Mouse (Mus musculus): ENCODE results near the gene Plp2. TPM values are rescaled to one million over a fixed set of nuclear protein-coding genes. Genes with fewer than 3 reads are reported as not detected.

Gene Plp2
- polyA plus RNA-seq, 1 experiment: 294 TPM

DNA sequence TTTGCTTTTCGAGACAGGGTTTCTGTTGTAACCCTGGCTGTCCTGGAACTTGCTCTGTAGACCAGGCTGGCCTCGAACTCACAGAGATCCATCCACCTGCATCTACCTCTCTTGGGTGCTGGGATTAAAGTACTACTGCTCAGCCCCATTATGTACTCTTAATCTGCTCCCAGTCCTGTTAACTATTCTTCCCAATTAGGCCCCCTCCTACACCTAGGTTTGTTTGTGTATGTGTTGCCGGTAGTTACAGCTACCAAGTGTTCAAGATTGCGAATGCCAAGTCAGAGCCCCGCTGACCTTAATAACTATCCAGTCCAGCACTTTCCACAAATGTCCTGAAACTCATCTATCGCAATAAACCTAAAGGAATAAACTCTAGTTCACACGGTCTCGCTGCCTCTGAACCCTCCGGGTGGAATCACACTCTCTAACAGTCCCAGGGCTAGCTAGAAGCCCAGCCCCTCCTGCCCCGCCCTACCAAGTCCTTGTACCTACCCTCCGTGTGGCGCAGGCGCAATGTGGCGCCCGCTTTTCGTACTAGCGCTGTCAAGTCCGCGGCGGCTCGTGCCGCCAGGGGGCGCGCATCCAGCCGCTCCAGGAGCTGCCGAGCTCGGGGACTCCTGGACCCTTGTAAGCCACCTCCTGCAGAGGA, 8.3 kb upstream of the Plp2 start:
- TF ChIP-seq POLR2AphosphoS2 (IDR thresholded peaks at IDR 0.05; ENCODE audit: insufficient read length, low read depth) (peak; percentile 57), E2F4 (IDR thresholded peaks at IDR 0.05; ENCODE audit: insufficient read depth) (no peak)
- H3K79me2 ChIP-seq (ENCODE audit: control insufficient read depth, insufficient read depth): no peaks in the 10 kb centered on the region
- H3K4me3 ChIP-seq: peak overlapping the region; percentile 5
- peak overlapping the region; percentile 78 for H3K4me2 ChIP-seq (ENCODE audit: low read depth)
- H3K27me3 ChIP-seq (ENCODE audit: control insufficient read depth, insufficient read depth, insufficient read length): no peaks in the 10 kb centered on the region
- no peak overlapping the region for H3ac ChIP-seq (ENCODE audit: control insufficient read depth, insufficient read length)
- H3K36me3 ChIP-seq (ENCODE audit: control insufficient read depth, insufficient read depth): no peaks in the 10 kb centered on the region

DNA sequence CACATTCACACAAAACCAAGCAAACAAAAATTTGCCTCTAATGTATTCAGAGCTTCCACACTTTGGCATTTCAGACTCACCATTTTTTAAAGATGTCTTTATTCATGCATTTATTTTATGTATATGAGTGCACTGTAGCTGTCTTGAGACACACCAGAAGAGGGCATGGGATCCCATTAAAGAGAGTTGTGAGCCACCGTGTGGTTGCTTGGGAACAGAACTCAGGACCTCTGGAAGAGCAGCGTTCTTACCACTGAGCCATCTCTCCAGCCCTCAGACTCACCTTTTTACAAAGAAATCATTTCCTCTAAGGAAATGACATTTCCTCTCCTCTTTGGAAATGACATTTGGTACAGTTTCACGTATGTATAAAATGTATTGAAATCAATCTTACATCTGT, 7.8 kb upstream of the Plp2 start:
- peak overlapping the region; percentile 5 for H3K4me3 ChIP-seq
- no peak overlapping the region for H3K4me2 ChIP-seq (ENCODE audit: low read depth)
- H3K79me2 ChIP-seq (ENCODE audit: control insufficient read depth, insufficient read depth): no peaks in the 10 kb centered on the region
- no peak overlapping the region for H3ac ChIP-seq (ENCODE audit: control insufficient read depth, insufficient read length)
- no peaks in the 10 kb centered on the region for H3K36me3 ChIP-seq (ENCODE audit: control insufficient read depth, insufficient read depth)
- TF ChIP-seq CEBPB (IDR thresholded peaks at IDR 0.05; ENCODE audit: insufficient read depth, poor library complexity, severe bottlenecking) (no peak), MAX (IDR thresholded peaks at IDR 0.05; ENCODE audit: low read depth) (no peak), TCF12 (IDR thresholded peaks at IDR 0.05; ENCODE audit: insufficient read depth, poor library complexity, severe bottlenecking) (no peak), REST (IDR thresholded peaks at IDR 0.05; ENCODE audit: insufficient read depth, insufficient read length) (no peak), MYOG (IDR thresholded peaks at IDR 0.05; ENCODE audit: control insufficient read depth in 1 of 3, insufficient read depth in 1 of 3, insufficient read length in 2 of 3, low read depth in 2 of 3) (no peak), USF1 (IDR thresholded peaks at IDR 0.05; ENCODE audit: low read depth) (no peak), MYOD1 (IDR thresholded peaks at IDR 0.05; ENCODE audit: control insufficient read depth in 1 of 3, insufficient read length in 2 of 3, low read depth in 2 of 3) (no peak)
- H3K27me3 ChIP-seq (ENCODE audit: control insufficient read depth, insufficient read depth, insufficient read length): no peaks in the 10 kb centered on the region

DNA sequence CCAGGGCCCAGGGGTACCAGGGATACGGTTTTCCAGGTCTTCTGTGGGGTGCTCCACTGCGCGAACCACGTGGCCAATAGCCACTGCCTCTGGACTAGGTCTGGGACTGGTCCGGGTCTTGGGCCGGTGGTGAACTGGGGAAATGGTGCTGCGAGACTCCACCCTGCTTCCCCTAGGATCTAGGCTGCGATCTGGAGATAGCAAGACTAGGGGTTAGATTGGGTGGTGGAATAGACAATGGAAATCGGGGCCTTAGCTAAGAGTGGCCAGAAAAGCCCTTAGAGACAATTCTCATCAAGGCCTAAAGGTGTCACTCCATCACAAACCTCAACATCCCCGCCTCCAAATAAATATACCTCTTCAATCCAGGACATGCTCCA, 3.8 kb upstream of the Plp2 start:
- H3K27me3 ChIP-seq (ENCODE audit: control insufficient read depth, insufficient read depth, insufficient read length): no peaks in the 10 kb centered on the region
- H3K36me3 ChIP-seq (ENCODE audit: control insufficient read depth, insufficient read depth): no peaks in the 10 kb centered on the region
- TF ChIP-seq MYOD1 (IDR thresholded peaks at IDR 0.05; ENCODE audit: control insufficient read depth in 1 of 3, insufficient read length in 2 of 3, low read depth in 2 of 3): no peak
- no peak for TF ChIP-seq TCF3 (IDR thresholded peaks at IDR 0.05; ENCODE audit: insufficient read length, low read depth)
- no peak for TF ChIP-seq USF1 (IDR thresholded peaks at IDR 0.05; ENCODE audit: low read depth)
- TF ChIP-seq CEBPB (IDR thresholded peaks at IDR 0.05; ENCODE audit: insufficient read depth, poor library complexity, severe bottlenecking): no peak
- no peak for TF ChIP-seq E2F4 (IDR thresholded peaks at IDR 0.05; ENCODE audit: insufficient read depth)
- TF ChIP-seq POLR2A (IDR thresholded peaks at IDR 0.05; ENCODE audit: insufficient read length, low read depth): no peak
- no peak for TF ChIP-seq MAX (IDR thresholded peaks at IDR 0.05; ENCODE audit: low read depth)
- no peak for TF ChIP-seq POLR2AphosphoS2 (IDR thresholded peaks at IDR 0.05; ENCODE audit: insufficient read length, low read depth)
- no peak for TF ChIP-seq TCF12 (IDR thresholded peaks at IDR 0.05; ENCODE audit: insufficient read depth, poor library complexity, severe bottlenecking)
- no peak for TF ChIP-seq REST (IDR thresholded peaks at IDR 0.05; ENCODE audit: insufficient read depth, insufficient read length)
- no peak for TF ChIP-seq SRF (IDR thresholded peaks at IDR 0.05; ENCODE audit: control insufficient read depth, insufficient read length, low read depth)
- TF ChIP-seq MYOG (IDR thresholded peaks at IDR 0.05; ENCODE audit: control insufficient read depth in 1 of 3, insufficient read depth in 1 of 3, insufficient read length in 2 of 3, low read depth in 2 of 3): no peak
- no peak overlapping the region for H3ac ChIP-seq (ENCODE audit: control insufficient read depth, insufficient read length)
- H3K4me3 ChIP-seq: no peak overlapping the region
- peaks cover 11% of the 10 kb centered on the region for H3K79me2 ChIP-seq (ENCODE audit: control insufficient read depth, insufficient read depth)
- no peak overlapping the region for H3K4me2 ChIP-seq (ENCODE audit: low read depth)

DNA sequence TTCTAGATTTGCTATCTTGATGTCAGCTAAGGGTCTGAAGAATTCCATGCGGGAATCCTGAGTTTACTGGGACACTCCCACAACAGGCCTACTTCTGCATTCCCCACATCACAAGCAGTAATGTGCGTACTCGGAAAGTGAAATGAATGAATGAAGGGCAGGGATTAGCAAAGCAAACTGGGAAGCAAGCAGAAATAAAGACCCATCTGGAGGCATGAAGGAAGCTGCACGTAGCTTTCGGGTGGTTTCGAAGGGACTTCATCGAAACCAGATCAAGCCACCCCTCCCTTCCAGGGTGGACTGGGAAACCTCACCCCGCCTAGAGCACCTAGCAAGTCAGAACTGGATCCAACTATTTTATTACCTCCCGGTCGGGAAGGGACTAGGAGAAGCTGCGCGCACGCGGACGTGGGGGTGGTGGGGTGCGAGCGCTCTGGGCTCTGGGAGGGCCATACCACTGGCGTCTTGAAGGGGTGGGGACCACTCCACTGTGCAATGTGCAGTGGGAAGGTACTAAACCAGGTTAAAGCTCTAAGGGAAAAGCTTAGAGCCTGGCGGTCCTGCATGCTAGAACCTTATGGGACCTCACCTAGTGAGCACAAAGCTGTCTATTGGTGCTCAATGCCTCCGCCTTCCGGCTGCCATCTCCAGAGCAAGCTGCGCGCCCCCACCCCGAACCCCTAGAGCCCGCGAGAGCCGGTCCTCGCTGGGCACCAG, 3.3 kb upstream of the Plp2 start:
- Histone ChIP-seq H3ac (ENCODE audit: control insufficient read depth, insufficient read length) (no peak overlapping the region), H3K79me2 (ENCODE audit: control insufficient read depth, insufficient read depth) (peaks cover 14% of the 10 kb centered on the region), H3K4me3 (no peak overlapping the region), H3K36me3 (ENCODE audit: control insufficient read depth, insufficient read depth) (no peaks in the 10 kb centered on the region), H3K4me2 (ENCODE audit: low read depth) (peak overlapping the region; percentile 90), H3K27me3 (ENCODE audit: control insufficient read depth, insufficient read depth, insufficient read length) (no peaks in the 10 kb centered on the region)
- no peak for TF ChIP-seq SRF (IDR thresholded peaks at IDR 0.05; ENCODE audit: control insufficient read depth, insufficient read length, low read depth)
- no peak for TF ChIP-seq MYOD1 (IDR thresholded peaks at IDR 0.05; ENCODE audit: control insufficient read depth in 1 of 3, insufficient read length in 2 of 3, low read depth in 2 of 3)
- TF ChIP-seq MYOG (IDR thresholded peaks at IDR 0.05; ENCODE audit: control insufficient read depth in 1 of 3, insufficient read depth in 1 of 3, insufficient read length in 2 of 3, low read depth in 2 of 3): no peak

DNA sequence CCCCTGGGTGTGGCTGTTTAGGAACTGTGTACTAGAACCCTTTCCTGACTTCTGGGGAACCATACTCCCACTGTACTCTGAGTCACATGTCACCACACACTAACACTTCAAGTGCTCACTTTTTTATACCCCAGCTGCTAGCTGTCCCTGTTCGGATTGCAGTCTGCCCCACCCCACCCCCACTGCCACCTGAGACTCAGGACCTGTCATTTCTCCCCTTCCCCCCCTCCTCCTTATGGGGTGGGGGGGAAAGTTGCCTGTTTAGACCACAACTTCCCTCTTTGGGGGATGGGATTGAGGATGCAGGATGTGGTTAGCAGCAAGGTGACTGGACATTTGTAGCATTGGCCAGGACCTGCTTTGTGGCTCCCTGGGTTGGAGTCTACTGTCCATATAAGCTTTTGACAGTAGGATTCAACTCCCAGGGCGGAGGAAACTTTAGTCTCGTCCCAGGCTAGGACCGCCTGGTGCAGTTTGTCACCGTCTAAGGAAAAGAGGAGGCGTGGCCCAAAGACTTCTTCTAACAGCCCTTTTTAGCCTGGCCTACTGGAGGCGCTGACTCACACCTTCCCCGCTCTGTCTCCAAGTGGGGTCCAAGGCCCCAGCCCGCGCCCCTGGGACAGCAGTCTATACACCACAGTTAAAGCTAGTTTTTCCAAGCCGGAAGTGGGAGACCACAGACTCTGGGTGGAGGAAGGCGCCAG, 2.5 kb upstream of the Plp2 start:
- Histone ChIP-seq H3K4me2 (ENCODE audit: low read depth) (peak overlapping the region; percentile 90), H3K79me2 (ENCODE audit: control insufficient read depth, insufficient read depth) (peaks cover 14% of the 10 kb centered on the region), H3K4me3 (no peak overlapping the region), H3K36me3 (ENCODE audit: control insufficient read depth, insufficient read depth) (peaks cover 5% of the 10 kb centered on the region), H3K27me3 (ENCODE audit: control insufficient read depth, insufficient read depth, insufficient read length) (no peaks in the 10 kb centered on the region), H3ac (ENCODE audit: control insufficient read depth, insufficient read length) (no peak overlapping the region)
- no peak for TF ChIP-seq TCF3 (IDR thresholded peaks at IDR 0.05; ENCODE audit: insufficient read length, low read depth)
- TF ChIP-seq REST (IDR thresholded peaks at IDR 0.05; ENCODE audit: insufficient read depth, insufficient read length): no peak
- peak; percentile 18 for TF ChIP-seq USF1 (IDR thresholded peaks at IDR 0.05; ENCODE audit: low read depth)
- peak in 1 of 3 experiments; percentile 40 for TF ChIP-seq MYOD1 (IDR thresholded peaks at IDR 0.05; ENCODE audit: control insufficient read depth in 1 of 3, insufficient read length in 2 of 3, low read depth in 2 of 3)
- no peak for TF ChIP-seq E2F4 (IDR thresholded peaks at IDR 0.05; ENCODE audit: insufficient read depth)
